Mouse (Mus musculus) embryonic stem cell, embryonic (primary cell): ENCODE data around the gene Tnfsf12.

Experiments used
- CTCF ChIA-PET, 4 experiments: fragments of 300-600 bp in 2 of 4; fragments of 350-600 bp in 2 of 4; sonication (Branson Sonifier 250); formaldehyde crosslinking; loops; one replicate each; lab custom pipeline; 2022; ENCODE audit warnings: inconsistent platforms in 2 of 4; lab: Charles Lee
- POLR2A ChIA-PET, 4 experiments: fragments of 300-600 bp in 2 of 4; fragments of 350-600 bp in 2 of 4; sonication (Branson Sonifier 250); formaldehyde crosslinking; loops; one replicate each; lab custom pipeline; 2022; ENCODE audit warnings: antibody characterized with exemption in 4 of 4, inconsistent platforms in 1 of 4; lab: Charles Lee

The Tnfsf12 gene

DNA sequence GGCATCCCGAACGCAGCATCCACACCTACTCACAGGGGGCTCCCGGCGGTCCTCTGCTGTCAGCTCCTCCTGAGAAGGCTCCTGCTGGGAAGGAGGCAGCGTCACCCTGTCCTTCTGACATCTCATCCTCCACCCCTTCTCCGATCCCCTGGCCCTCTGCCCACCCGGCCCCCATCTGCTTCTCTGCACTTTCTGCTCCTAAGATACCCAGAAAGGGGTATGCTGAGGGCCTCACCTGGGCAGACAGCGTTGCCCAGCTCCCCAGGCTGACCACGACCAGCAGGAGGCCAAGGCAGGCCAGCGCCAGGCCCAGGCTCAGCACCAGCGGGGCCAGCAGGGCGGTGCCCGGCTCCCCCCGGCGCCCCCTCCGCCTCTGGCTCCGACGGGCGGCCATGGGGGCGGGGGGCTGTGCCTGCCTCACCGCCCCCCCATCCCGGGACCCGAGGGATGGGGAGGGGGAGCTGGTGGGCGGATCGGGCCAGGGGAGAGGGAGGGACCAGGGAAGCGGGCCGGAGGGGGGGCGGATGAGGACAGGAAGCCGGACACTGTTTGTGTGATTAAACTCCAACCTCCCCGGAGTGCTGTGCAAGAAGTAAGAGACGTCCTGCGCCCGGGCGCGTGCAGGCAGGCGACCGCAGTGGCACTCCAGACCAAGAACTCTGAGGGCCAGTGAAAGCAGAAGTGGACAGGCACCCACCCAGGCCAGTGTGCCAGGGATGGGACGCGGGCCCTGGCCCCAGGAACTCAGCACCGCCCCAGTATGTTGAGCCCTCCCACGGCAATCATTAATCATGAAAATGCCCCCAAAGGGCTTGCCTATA, at the start of gene Tnfsf12, which contains the start of gene Tnfsfm13:
Gene Tnfsf12 (minus strand): TSS at position 489 of the 821 bp plus-strand sequence.
Gene Tnfsfm13 (minus strand): TSS at position 738 of the 821 bp plus-strand sequence.
- ChIA-PET CTCF (interaction anchor here in 1 of 4 experiments (0.8 to 2.0 kb wide), 3 partner anchors 11 to 63 kb away, joined by 3 to 4 read pairs (median 4); partner anchors contain the start of genes Fxr2 and Tnfsf13), POLR2A (interaction anchor here in 3 of 4 experiments (0.6 to 9.5 kb wide), 15 partner anchors 9 to 74 kb away, joined by 3 to 154 read pairs (median 5); partner anchors contain the start of genes Senp3 (in 2 of the 3), Tnfsf13 (in 2 of the 3), Cd68 (in 1 of the 3) and Sat2 (in 1 of the 3))

- ChIA-PET CTCF (interaction anchor here (0.5 to 3.2 kb wide), 48 partner anchors 8 to 587 kb away, joined by 3 to 37 read pairs (median 4); partner anchors contain the start of genes Polr2a (in 2 of the 4), Sox15 (in 2 of the 4), Tmem256 (in 2 of the 4) and Tmem95 (in 2 of the 4)), POLR2A (interaction anchor here (0.5 to 9.6 kb wide), 22 partner anchors 8 to 290 kb away, joined by 3 to 107 read pairs (median 4); partner anchors contain the start of genes Acap1 (in 1 of the 4), Eif5a (in 1 of the 4), Polr2a (in 1 of the 4) and Tmem95 (in 1 of the 4))
Observed at GRCm38 (mm10) chr11:69731408-69731807, 35.8 kb upstream of the Tnfsf12 start.

DNA sequence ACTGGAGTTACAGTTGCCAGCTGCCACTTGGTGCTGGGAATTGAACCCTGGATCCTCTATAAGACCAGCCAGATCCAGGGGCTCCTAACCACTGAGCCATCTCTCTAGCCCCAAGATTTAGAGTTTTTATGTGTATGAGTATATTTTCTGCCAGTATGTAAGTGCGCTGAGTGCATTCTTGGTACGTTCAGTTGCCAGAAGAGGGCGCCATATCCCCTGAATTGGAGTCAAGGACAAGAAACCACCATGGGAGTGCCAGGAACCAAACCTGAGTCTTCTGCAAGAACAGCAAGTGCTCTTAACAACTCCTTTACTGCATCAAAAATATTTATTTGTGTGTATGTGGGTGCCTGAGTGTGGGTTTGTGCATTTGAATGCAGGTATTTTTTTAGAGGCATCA, 33.4 kb upstream of the Tnfsf12 start:
- POLR2A ChIA-PET: interaction anchor here in 3 of 4 experiments (0.7 to 9.6 kb wide), 21 partner anchors 9 to 256 kb away, joined by 3 to 107 read pairs (median 4); partner anchors contain the start of genes 2810408A11Rik (in 1 of the 3), Ctdnep1 (in 1 of the 3), Fxr2 (in 1 of the 3) and Neurl4 (in 1 of the 3)
- CTCF ChIA-PET: interaction anchor here (0.6 to 3.2 kb wide), 22 partner anchors 9 to 940 kb away, joined by 3 to 37 read pairs (median 5); partner anchors contain the start of genes Fxr2 (in 2 of the 4), Sox15 (in 2 of the 4), Tmem95 (in 2 of the 4) and Nlgn2 (in 1 of the 4)

GRCm38 (mm10) chr11:69725951-69726350, 30.3 kb upstream of the Tnfsf12 start:
- ChIA-PET CTCF (interaction anchor here (0.5 to 2.1 kb wide), 19 partner anchors 9 to 348 kb away, joined by 3 to 11 read pairs (median 4); partner anchors contain the start of genes Eif5a (in 1 of the 4), Fxr2 (in 1 of the 4), Sox15 (in 1 of the 4) and Trp53 (in 1 of the 4)), POLR2A (interaction anchor here (0.6 to 2.2 kb wide), 33 partner anchors 8 to 268 kb away, joined by 3 to 9 read pairs (median 4); partner anchors contain the start of genes Cd68 (in 3 of the 4), Mpdu1 (in 1 of the 4), Nlgn2 (in 1 of the 4) and Polr2a (in 1 of the 4))

DNA sequence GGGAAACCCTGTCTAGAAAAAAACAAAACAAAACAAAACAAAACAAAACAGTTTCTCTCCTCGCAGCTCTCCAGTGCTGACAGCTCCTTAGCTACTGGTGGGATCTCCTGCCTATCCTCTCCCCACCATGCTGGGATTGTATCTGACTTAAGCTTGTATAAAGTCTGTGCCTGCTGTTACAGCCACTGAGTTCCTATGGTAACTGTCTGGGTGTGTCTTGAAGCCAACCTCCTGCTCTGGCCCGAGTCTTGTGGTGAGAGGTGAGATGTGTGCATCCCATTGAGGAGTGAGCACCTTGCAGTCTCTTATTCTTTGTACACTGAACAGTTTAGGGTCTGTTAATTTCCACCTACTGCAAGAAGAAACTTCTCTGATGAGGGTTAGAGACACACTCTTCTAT, 27.4 kb upstream of the Tnfsf12 start:
- ChIA-PET POLR2A (interaction anchor here in 3 of 4 experiments (0.5 to 2.2 kb wide), 39 partner anchors 8 to 309 kb away, joined by 3 to 16 read pairs (median 3); partner anchors contain the start of genes Senp3 (in 2 of the 3), Sox15 (in 2 of the 3), Trp53 (in 2 of the 3) and Wrap53 (in 2 of the 3)), CTCF (interaction anchor here (0.5 to 1.3 kb wide), 13 partner anchors 9 to 269 kb away, joined by 3 to 7 read pairs (median 3); partner anchors contain the start of genes Fxr2 (in 2 of the 4) and Kctd11 (in 1 of the 4))

DNA sequence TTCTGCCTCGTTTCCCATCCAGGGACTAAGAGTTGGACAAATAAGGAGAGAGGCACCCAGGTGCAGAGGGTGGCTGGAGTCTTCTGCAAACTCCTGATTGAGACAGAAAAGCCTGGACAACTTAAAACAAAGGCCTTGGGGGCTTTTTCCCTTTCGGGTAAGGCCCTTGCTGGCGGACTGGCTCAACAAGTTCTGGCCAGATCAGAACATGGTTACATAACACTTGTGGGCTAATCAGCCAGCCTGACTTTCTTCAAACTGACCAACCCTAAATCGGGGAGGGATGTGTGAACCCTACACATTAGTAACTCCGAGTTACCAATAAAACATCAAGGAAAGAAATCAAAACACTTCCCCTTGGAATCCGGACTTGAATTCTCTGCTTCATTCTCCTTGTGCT, 25.2 kb upstream of the Tnfsf12 start:
- CTCF ChIA-PET: no interaction called here
- POLR2A ChIA-PET: interaction anchor here in 3 of 4 experiments (0.7 to 24.5 kb wide), 8 partner anchors 16 to 156 kb away, joined by 3 to 672 read pairs (median 17); partner anchors contain the start of genes Cd68 (in 1 of the 3), Eif4a1 (in 1 of the 3), Fxr2 (in 1 of the 3) and Mpdu1 (in 1 of the 3)

- POLR2A ChIA-PET: interaction anchor here (0.6 to 24.5 kb wide), 57 partner anchors 9 to 976 kb away, joined by 3 to 672 read pairs (median 4); partner anchors contain the start of genes Cd68 (in 3 of the 4), Senp3 (in 3 of the 4), Sox15 (in 3 of the 4) and Mpdu1 (in 2 of the 4)
- CTCF ChIA-PET: interaction anchor here (0.5 to 12.7 kb wide), 66 partner anchors 8 to 515 kb away, joined by 3 to 155 read pairs (median 5); partner anchors contain the start of genes Sox15 (in 4 of the 4), Fxr2 (in 3 of the 4), Senp3 (in 3 of the 4) and Mpdu1 (in 2 of the 4)
Observed at GRCm38 (mm10) chr11:69719423-69719822, 23.8 kb upstream of the Tnfsf12 start.

GRCm38 (mm10) chr11:69718661-69719060, 23.0 kb upstream of the Tnfsf12 start:
- POLR2A ChIA-PET: interaction anchor here (0.6 to 24.5 kb wide), 46 partner anchors 8 to 247 kb away, joined by 3 to 672 read pairs (median 4); partner anchors contain the start of genes Sox15 (in 3 of the 4), Cd68 (in 2 of the 4), Fxr2 (in 2 of the 4) and Mpdu1 (in 2 of the 4)

GRCm38 (mm10) chr11:69716953-69717352, 21.3 kb upstream of the Tnfsf12 start:
- CTCF ChIA-PET: interaction anchor here (0.5 to 12.7 kb wide), 34 partner anchors 10 to 448 kb away, joined by 3 to 155 read pairs (median 4); partner anchors contain the start of genes Sox15 (in 3 of the 4), Fxr2 (in 2 of the 4), Senp3 (in 2 of the 4) and Tnfsf13 (in 2 of the 4)
- POLR2A ChIA-PET: interaction anchor here (0.6 to 24.5 kb wide), 55 partner anchors 9 to 263 kb away, joined by 3 to 672 read pairs (median 5); partner anchors contain the start of genes Senp3 (in 4 of the 4), Sox15 (in 3 of the 4), Tnfsf13 (in 3 of the 4) and Trp53 (in 3 of the 4)

More at GRCm38 (mm10) chr11:69718661-69719060, 23.0 kb upstream of the Tnfsf12 start:
- CTCF ChIA-PET: interaction anchor here (0.6 to 12.7 kb wide), 40 partner anchors 10 to 640 kb away, joined by 3 to 155 read pairs (median 5); partner anchors contain the start of genes Sox15 (in 4 of the 4), Fxr2 (in 3 of the 4), Senp3 (in 3 of the 4) and Mpdu1 (in 2 of the 4)

DNA sequence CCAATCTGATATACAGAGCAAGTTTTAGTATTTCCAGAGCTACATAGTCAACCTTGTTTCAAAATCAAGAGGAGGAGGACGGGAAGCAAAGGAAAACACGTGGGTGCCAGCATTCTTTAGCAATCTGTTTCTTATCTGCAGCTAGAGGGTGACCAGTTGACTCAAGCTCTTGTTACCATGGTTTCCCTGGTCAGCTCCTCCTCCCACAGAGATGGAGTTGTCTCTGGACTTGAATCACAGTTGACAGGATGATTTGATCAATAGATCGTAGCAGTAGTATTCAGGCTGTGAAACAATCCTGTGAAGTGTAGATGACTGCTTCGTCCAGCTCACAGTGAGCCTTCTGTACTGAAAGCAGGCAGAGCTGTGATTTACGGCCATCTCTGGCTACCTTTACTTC, 20.3 kb upstream of the Tnfsf12 start:
- CTCF ChIA-PET: interaction anchor here (0.6 to 12.7 kb wide), 38 partner anchors 9 to 447 kb away, joined by 3 to 155 read pairs (median 4); partner anchors contain the start of genes Senp3 (in 3 of the 4), Fxr2 (in 2 of the 4), Sox15 (in 2 of the 4) and Tnfsf13 (in 2 of the 4)
- POLR2A ChIA-PET: interaction anchor here (0.5 to 24.5 kb wide), 74 partner anchors 7 to 594 kb away, joined by 3 to 672 read pairs (median 8); partner anchors contain the start of genes Cd68 (in 4 of the 4), Senp3 (in 4 of the 4), Sox15 (in 4 of the 4) and Tnfsf13 (in 3 of the 4)

GRCm38 (mm10) chr11:69715482-69715881, 19.8 kb upstream of the Tnfsf12 start:
- ChIA-PET CTCF (interaction anchor here (0.5 to 12.7 kb wide), 45 partner anchors 9 to 446 kb away, joined by 3 to 155 read pairs (median 4); partner anchors contain the start of genes Fxr2 (in 3 of the 4), Senp3 (in 3 of the 4), Tnfsf13 (in 3 of the 4) and Sox15 (in 2 of the 4)), POLR2A (interaction anchor here (0.5 to 24.5 kb wide), 88 partner anchors 8 to 642 kb away, joined by 3 to 672 read pairs (median 7); partner anchors contain the start of genes Cd68 (in 4 of the 4), Senp3 (in 4 of the 4), Sox15 (in 4 of the 4) and Tnfsf12 (in 3 of the 4))

DNA sequence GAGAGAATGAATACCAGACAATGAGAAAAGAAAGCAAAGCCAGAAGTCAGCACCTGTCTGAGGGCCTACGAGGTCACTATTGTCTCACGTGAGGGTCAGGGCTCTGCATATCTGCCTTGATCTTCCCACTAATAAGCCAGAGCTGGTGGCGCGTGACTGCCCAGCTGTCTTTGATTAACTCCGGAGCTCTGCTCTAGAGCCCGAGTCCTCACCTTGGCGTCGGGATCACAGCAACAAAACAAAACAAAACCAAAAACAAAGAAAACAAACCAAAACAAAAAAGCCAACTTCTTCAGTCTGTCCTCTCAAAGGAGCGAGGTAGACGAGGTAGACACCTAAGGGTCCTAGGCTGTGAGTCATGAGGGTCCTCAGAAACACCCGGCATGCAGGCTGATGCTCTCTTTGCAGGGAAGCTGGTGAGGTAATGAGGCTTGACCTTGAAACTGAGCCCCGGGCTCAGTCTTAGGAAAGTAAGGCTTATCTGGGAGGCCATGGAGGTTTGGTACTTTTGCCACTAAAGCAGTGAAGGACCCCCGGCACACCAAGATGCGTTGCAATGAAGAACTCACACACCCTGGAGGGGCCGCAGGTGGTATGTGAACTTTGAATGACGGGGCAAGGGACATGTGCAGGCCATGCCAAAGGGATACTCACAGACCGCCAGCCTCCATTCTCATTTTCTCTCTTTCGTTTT, 19.1 kb upstream of the Tnfsf12 start:
- CTCF ChIA-PET: interaction anchor here (0.5 to 12.7 kb wide), 34 partner anchors 9 to 206 kb away, joined by 3 to 155 read pairs (median 4); partner anchors contain the start of genes Senp3 (in 3 of the 4), Sox15 (in 3 of the 4), Tnfsf13 (in 3 of the 4) and Fxr2 (in 2 of the 4)
- POLR2A ChIA-PET: interaction anchor here (0.5 to 24.5 kb wide), 101 partner anchors 8 to 642 kb away, joined by 3 to 672 read pairs (median 6); partner anchors contain the start of genes Cd68 (in 4 of the 4), Eif4a1 (in 4 of the 4), Senp3 (in 4 of the 4) and Sox15 (in 4 of the 4)

DNA sequence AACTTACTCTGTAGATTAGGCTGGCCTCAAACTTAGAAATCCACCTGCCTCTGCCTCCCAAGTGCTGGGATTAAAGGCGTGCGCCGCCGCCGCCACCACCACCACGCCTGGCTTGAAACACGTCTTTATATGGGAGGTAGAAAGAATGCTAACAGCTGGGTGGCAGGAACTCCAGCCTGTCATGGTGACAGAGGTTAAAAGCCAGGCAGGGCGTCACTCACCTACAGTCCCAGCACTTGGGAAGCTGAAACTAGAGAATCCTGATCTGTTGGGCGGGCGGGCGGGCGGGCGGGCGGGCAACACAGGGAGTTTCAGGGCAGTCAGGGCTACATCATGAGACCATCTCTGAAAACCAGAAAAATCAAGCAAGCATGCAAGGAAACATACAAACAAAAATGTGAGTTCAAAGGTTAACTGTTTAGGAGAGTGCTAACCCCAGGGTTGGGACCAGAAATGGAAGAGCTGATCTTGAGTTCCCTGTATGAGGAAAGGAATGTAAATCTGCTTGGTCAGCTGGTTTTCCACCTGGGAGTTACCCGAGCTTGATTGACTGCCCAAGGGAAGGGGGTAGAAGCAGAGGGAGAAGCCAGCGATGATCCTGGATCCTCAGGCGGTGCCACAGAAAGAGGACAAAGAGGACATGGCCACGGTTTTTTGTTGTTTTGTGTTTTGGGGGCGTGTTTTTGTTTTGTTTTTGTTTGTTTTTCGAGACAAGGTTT, 17.5 kb upstream of the Tnfsf12 start:
- ChIA-PET POLR2A (interaction anchor here (0.6 to 24.5 kb wide), 78 partner anchors 7 to 389 kb away, joined by 3 to 672 read pairs (median 5); partner anchors contain the start of genes Senp3 (in 4 of the 4), Cd68 (in 3 of the 4), Sox15 (in 3 of the 4) and Tnfsf13 (in 3 of the 4)), CTCF (interaction anchor here (0.6 to 12.7 kb wide), 18 partner anchors 10 to 166 kb away, joined by 3 to 155 read pairs (median 5); partner anchors contain the start of genes Senp3 (in 2 of the 4), Sox15 (in 2 of the 4), Cd68 (in 1 of the 4) and Fxr2 (in 1 of the 4))

- ChIA-PET CTCF (interaction anchor here in 3 of 4 experiments (0.8 to 12.7 kb wide), 8 partner anchors 9 to 55 kb away, joined by 3 to 155 read pairs (median 4); partner anchors contain the start of genes Senp3 (in 2 of the 3), Sox15 (in 1 of the 3) and Tnfsf13 (in 1 of the 3)), POLR2A (interaction anchor here (0.7 to 24.5 kb wide), 50 partner anchors 5 to 578 kb away, joined by 3 to 672 read pairs (median 5); partner anchors contain the start of genes Cd68 (in 4 of the 4), Senp3 (in 3 of the 4), Sox15 (in 3 of the 4) and Trp53 (in 3 of the 4))
Observed at GRCm38 (mm10) chr11:69711082-69711481, 15.4 kb upstream of the Tnfsf12 start.
